Comparison of ENCODE assay signal across 8 mouse cellular contexts in the genomic region with DNA sequence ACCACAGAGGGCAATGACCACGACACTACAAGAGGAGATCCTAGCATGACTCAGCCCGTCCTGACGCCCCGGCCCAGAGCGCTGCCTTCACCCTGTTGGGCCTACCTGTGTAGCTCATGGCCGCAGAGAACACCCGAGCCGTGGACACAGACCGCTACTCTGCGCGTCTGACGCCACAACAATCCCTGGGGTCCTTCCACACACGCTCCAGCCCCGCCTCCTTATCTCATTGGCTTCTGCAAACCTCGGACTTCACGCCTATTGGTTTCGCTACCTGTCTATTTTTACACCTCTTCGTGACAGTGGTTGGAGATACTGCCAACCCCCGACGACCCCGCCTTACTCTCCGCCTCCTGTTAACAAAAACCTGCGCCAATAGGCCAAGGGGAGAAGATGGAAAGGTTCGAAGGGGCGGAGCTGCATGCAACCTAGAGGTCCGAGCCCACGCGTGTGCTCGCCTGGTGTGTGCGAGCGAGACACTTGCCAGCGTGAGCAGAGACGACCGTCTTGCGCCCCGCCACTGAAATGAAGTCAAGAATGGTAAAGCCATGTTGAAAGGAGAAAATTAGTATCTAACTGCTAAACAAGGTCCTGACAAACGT. TPM values are rescaled to one million over a fixed set of nuclear protein-coding genes. Genes with fewer than 3 reads are reported as not detected.
DNase-seq lines count a peak whose midpoint lies in the region; ATAC-seq and TF ChIP-seq lines count a peak whose summit lies in the region.

Akap8l (minus strand) TSS at position 226 of the 602 bp plus-strand sequence.

- WGBS in bone marrow, adult 2 months = under 1% methylated on average over 37 of the region's 37 CpGs
- under 1% methylated on average over 37 of the region's 37 CpGs for WGBS in embryonic facial prominence, embryonic 15.5 days
- whole genome bisulfite sequencing in limb, embryonic 14.5 days = under 1% methylated on average over 37 of the region's 37 CpGs
- under 1% methylated on average over 37 of the region's 37 CpGs for WGBS in midbrain, postnatal 0 days

- peak; percentile 95 for TF ChIP-seq POLR2A in bone marrow, adult 2 months (IDR thresholded peaks at IDR 0.05; ENCODE audit: borderline replicate concordance, control insufficient read depth, low read depth, low read length)
- peak; percentile 52; the same call in 1 of the 2 replicates for TF ChIP-seq POLR2A in limb, embryonic 14.5 days (IDR thresholded peaks at IDR 0.05; ENCODE audit: borderline replicate concordance, extremely low read depth, insufficient read depth, insufficient read length)

- peak; percentile 99 for DNase-seq in 416B (ENCODE audit: low read depth)
- peak; percentile 100 for DNase-seq in heart, adult 8-10 months (ENCODE audit: low spot score)
- peak; percentile 99 for DNase-seq in kidney, adult 9 months
- DNase-seq in limb, embryonic 14.5 days (ENCODE audit: low spot score) = peak; percentile 98
- peak; percentile 99 for DNase-seq in midbrain, postnatal 0 days (ENCODE audit: low spot score)
- peak; percentile 84 to 87 for DNase-seq in spleen, postnatal 14 days (ENCODE audit: low spot score in 2 of 2)

- peak within 1 kb of the TSS; percentile 74 for H3K27ac ChIP-seq in bone marrow, adult 2 months (ENCODE audit: control insufficient read depth, insufficient read depth, low read depth, low read length, poor library complexity)
- H3K27ac ChIP-seq in embryonic facial prominence, embryonic 15.5 days (replicated peaks) = peak within 1 kb of the TSS; percentile 82
- H3K27ac ChIP-seq in limb, embryonic 14.5 days (replicated peaks; ENCODE audit: low read depth, low read length) = peak within 1 kb of the TSS; percentile 44; the same call in 1 of the 2 replicates
- peak within 1 kb of the TSS; percentile 91 for H3K27ac ChIP-seq in midbrain, postnatal 0 days (ENCODE audit: low read depth, low read length)

- peaks cover 21% of the 10 kb centered on the region for H3K36me3 ChIP-seq in embryonic facial prominence, embryonic 15.5 days
- H3K36me3 ChIP-seq in limb, embryonic 14.5 days (ENCODE audit: control insufficient read depth, insufficient read depth, low read length) = peaks cover 22% of the 10 kb centered on the region
- peaks cover 19% of the 10 kb centered on the region for H3K36me3 ChIP-seq in midbrain, postnatal 0 days (ENCODE audit: insufficient read depth, low read length)

- peak; percentile 97 for ATAC-seq in embryonic facial prominence, embryonic 15.5 days (ENCODE audit: insufficient number of reproducible peaks, low FRiP score, low TSS enrichment, low read depth)
- ATAC-seq in limb, embryonic 14.5 days (ENCODE audit: low FRiP score, low read depth) = peak; percentile 97
- peak; percentile 97 for ATAC-seq in midbrain, postnatal 0 days (ENCODE audit: low FRiP score)

- peak within 1 kb of the TSS; percentile 96 for H3K4me3 ChIP-seq in bone marrow, adult 2 months (replicated peaks; ENCODE audit: control insufficient read depth, low read depth, low read length)
- H3K4me3 ChIP-seq in embryonic facial prominence, embryonic 15.5 days (replicated peaks) = peak within 1 kb of the TSS; percentile 96
- H3K4me3 ChIP-seq in limb, embryonic 14.5 days (replicated peaks; ENCODE audit: low read length) = peak within 1 kb of the TSS; percentile 91
- H3K4me3 ChIP-seq in midbrain, postnatal 0 days (ENCODE audit: low read depth, low read length) = peak within 1 kb of the TSS; percentile 81

- no peaks in the 10 kb centered on the region for H3K9me3 ChIP-seq in embryonic facial prominence, embryonic 15.5 days (replicated peaks)
- H3K9me3 ChIP-seq in limb, embryonic 14.5 days (ENCODE audit: control insufficient read depth, low read length) = no peaks in the 10 kb centered on the region
- H3K9me3 ChIP-seq in midbrain, postnatal 0 days (ENCODE audit: low read length) = no peaks in the 10 kb centered on the region

- H3K9ac ChIP-seq in embryonic facial prominence, embryonic 15.5 days = peak within 1 kb of the TSS; percentile 70
- peak within 1 kb of the TSS; percentile 69 for H3K9ac ChIP-seq in limb, embryonic 14.5 days (ENCODE audit: low read depth, low read length, severe bottlenecking)
- peak within 1 kb of the TSS; percentile 77 for H3K9ac ChIP-seq in midbrain, postnatal 0 days (replicated peaks; ENCODE audit: low read length, poor library complexity, severe bottlenecking)

- H3K27me3 ChIP-seq in embryonic facial prominence, embryonic 15.5 days = no peaks in the 10 kb centered on the region
- no peaks in the 10 kb centered on the region for H3K27me3 ChIP-seq in limb, embryonic 14.5 days (ENCODE audit: control insufficient read depth, insufficient read depth, low read length)
- no peaks in the 10 kb centered on the region for H3K27me3 ChIP-seq in midbrain, postnatal 0 days (ENCODE audit: insufficient read depth, low read length)

- peaks cover 2% of the 10 kb centered on the region; the same call in 1 of the 2 replicates for H3K4me1 ChIP-seq in bone marrow, adult 2 months (ENCODE audit: control insufficient read depth, insufficient read depth, low read length)
- H3K4me1 ChIP-seq in embryonic facial prominence, embryonic 15.5 days = peaks cover 21% of the 10 kb centered on the region
- peaks cover 9% of the 10 kb centered on the region for H3K4me1 ChIP-seq in limb, embryonic 14.5 days (ENCODE audit: control insufficient read depth, insufficient read depth, low read length)
- peaks cover 8% of the 10 kb centered on the region; the same call in 1 of the 2 replicates for H3K4me1 ChIP-seq in midbrain, postnatal 0 days (ENCODE audit: insufficient read depth, low read length)

- H3K4me2 ChIP-seq in embryonic facial prominence, embryonic 15.5 days (replicated peaks) = peak within 1 kb of the TSS; percentile 83
- H3K4me2 ChIP-seq in limb, embryonic 14.5 days (replicated peaks; ENCODE audit: low read depth, low read length, severe bottlenecking) = peak within 1 kb of the TSS; percentile 69
- H3K4me2 ChIP-seq in midbrain, postnatal 0 days (ENCODE audit: low read depth, low read length, poor library complexity, severe bottlenecking) = peak within 1 kb of the TSS; percentile 69

- peak; percentile 0; the same call in 1 of the 2 replicates for TF ChIP-seq CTCF in bone marrow, adult 2 months (IDR thresholded peaks at IDR 0.05; ENCODE audit: control insufficient read depth, insufficient read depth, low read length)
- TF ChIP-seq CTCF in midbrain, postnatal 0 days (IDR thresholded peaks at IDR 0.05) = no peak

RNA-seq across cellular contexts. Expression of gene Akap8l, which starts in this region (rescaled TPM):
- 141 and 225 TPM in 2 replicates for polyA plus RNA-seq in bone marrow, adult 2 months (2011; ENCODE audit: insufficient read depth, insufficient read length, low replicate concordance, missing spikeins)
- polyA plus RNA-seq in embryonic facial prominence, embryonic 15.5 days (2015; fragmentation: Nextera tagmentation; extraction: Ambion mirVana) = 96.5 and 110 TPM in 2 replicates
- 10 to 100 TPM; 41.4 to 55.8 (median 46.3) TPM for total RNA-seq in heart, adult 8-10 months (2022)
- 157 and 162 TPM in 2 replicates for polyA plus RNA-seq in limb, embryonic 14.5 days (2012; rRNA removed)
- polyA plus RNA-seq in limb, embryonic 14.5 days (2014; fragmentation: Nextera tagmentation; extraction: Ambion mirVana) = 67.5 and 74.0 TPM in 2 replicates
- 69.9 and 83.6 TPM in 2 replicates for total RNA-seq in midbrain, postnatal 0 days (2014; rRNA removed)
- 113 and 117 TPM in 2 replicates for polyA plus RNA-seq in midbrain, postnatal 0 days (2015; fragmentation: Nextera tagmentation; extraction: Ambion mirVana)

Comparison
In these comparisons a context has a peak if more than half of its experiments do, and no peak if none do; other contexts are left out.
1. Peak in every context shown above with its lines: DNase-seq, ATAC-seq, H3K4me3 ChIP-seq and H3K27ac ChIP-seq.